Comparison of ENCODE assay signal across 10 mouse cellular contexts in genomic region chr9:115604450-115604849, GRCm38 (mm10).
A peak's percentile ranks its signal among the peaks of the same experiment; 100 is the strongest.
DNase-seq lines count a peak whose midpoint lies in the region; ATAC-seq and TF ChIP-seq lines count a peak whose summit lies in the region.
"Had no signal": no experiment of that assay in that cellular context is flagged by ENCODE, and none has a peak within 500 bp of the region (broad histone marks: within the 10 kb centered on the region; RNA-seq: fewer than 3 reads in every experiment).

No protein-coding gene starts in this region.

- H3K9ac ChIP-seq in neural tube, embryonic 14.5 days (replicated peaks; ENCODE audit: low read depth, low read length) = no peak overlapping the region
- no peak overlapping the region for H3K9ac ChIP-seq in kidney, embryonic 15.5 days
- H3K9ac ChIP-seq: lung, embryonic 14.5 days had no signal

- 0 out of 2 replicates have a peak, but pooled peaks have one; percentile 38 for ATAC-seq in frontal cortex, adult (ENCODE audit: low TSS enrichment)
- peak; percentile 95 for ATAC-seq in neural tube, embryonic 14.5 days (ENCODE audit: low read depth)
- no peak for ATAC-seq in kidney, embryonic 15.5 days (replicated peaks; ENCODE audit: low FRiP score)
- no peak for ATAC-seq in monocyte, adult 5-6 weeks (replicated peaks; ENCODE audit: insufficient number of reproducible peaks, low FRiP score, low TSS enrichment, poor library complexity, severe bottlenecking)

- H3K4me1 ChIP-seq in cerebellum, adult 2 months (ENCODE audit: control insufficient read depth, insufficient read depth, low read length) = no peaks in the 10 kb centered on the region
- 0 out of 2 replicates have a peak, but pooled peaks cover 3% of the 10 kb centered on the region for H3K4me1 ChIP-seq in neural tube, embryonic 14.5 days (ENCODE audit: control insufficient read depth, insufficient read depth, low read length)
- peaks cover 7% of the 10 kb centered on the region for H3K4me1 ChIP-seq in kidney, embryonic 15.5 days

- H3K27ac ChIP-seq in cerebellum, adult 2 months (ENCODE audit: insufficient read depth, low read length) = no peak overlapping the region
- H3K27ac ChIP-seq in neural tube, embryonic 14.5 days (ENCODE audit: low read depth, low read length) = peak overlapping the region; percentile 57; the same call in 1 of the 2 replicates
- no peak overlapping the region for H3K27ac ChIP-seq in kidney, embryonic 15.5 days

- 49% methylated on average over 3 of the region's 3 CpGs for WGBS in cerebellum, adult 2 months
- 48% methylated on average over 3 of the region's 3 CpGs for WGBS in neural tube, embryonic 14.5 days
- 80% methylated on average over 3 of the region's 3 CpGs for WGBS in kidney, embryonic 15.5 days

- peak; percentile 26 to 50 for DNase-seq in cerebellum, adult 2 months
- peak; percentile 34 for DNase-seq in left cerebral cortex, adult 11 months (ENCODE audit: low spot score)
- DNase-seq in liver = no peak
- no peak for DNase-seq in heart, adult 18-20 months
- DNase-seq: kidney, adult 2 months; lung, embryonic 14.5 days had no signal

- no peak for TF ChIP-seq POLR2A in cerebellum, adult 2 months (IDR thresholded peaks at IDR 0.05; ENCODE audit: borderline replicate concordance, insufficient read depth, low read length)

- TF ChIP-seq CTCF in cerebellum, adult 2 months (IDR thresholded peaks at IDR 0.05; ENCODE audit: borderline replicate concordance, insufficient read depth, low read depth, low read length) = no peak

- H3K9me3 ChIP-seq in neural tube, embryonic 14.5 days (ENCODE audit: control insufficient read depth, low read length) = no peaks in the 10 kb centered on the region
- no peaks in the 10 kb centered on the region for H3K9me3 ChIP-seq in kidney, embryonic 15.5 days (replicated peaks)

- no peak overlapping the region for H3K4me2 ChIP-seq in neural tube, embryonic 14.5 days (ENCODE audit: low read depth, low read length)
- no peak overlapping the region for H3K4me2 ChIP-seq in kidney, embryonic 15.5 days
- H3K4me2 ChIP-seq: lung, embryonic 14.5 days had no signal

- no peaks in the 10 kb centered on the region for H3K27me3 ChIP-seq in cerebellum, adult 2 months (ENCODE audit: control insufficient read depth, insufficient read depth, low read length)
- no peaks in the 10 kb centered on the region for H3K27me3 ChIP-seq in neural tube, embryonic 14.5 days (ENCODE audit: control insufficient read depth, insufficient read depth, low read length)
- no peaks in the 10 kb centered on the region for H3K27me3 ChIP-seq in kidney, embryonic 15.5 days

- no peak overlapping the region for H3K4me3 ChIP-seq in cerebellum, adult 2 months (replicated peaks; ENCODE audit: insufficient read depth, low read depth, low read length)
- no peak overlapping the region for H3K4me3 ChIP-seq in neural tube, embryonic 14.5 days (ENCODE audit: low read depth, low read length)
- H3K4me3 ChIP-seq in kidney, embryonic 15.5 days (replicated peaks) = no peak overlapping the region

- H3K36me3 ChIP-seq in neural tube, embryonic 14.5 days (ENCODE audit: control insufficient read depth, insufficient read depth, low read length) = no peaks in the 10 kb centered on the region
- H3K36me3 ChIP-seq in kidney, embryonic 15.5 days = no peaks in the 10 kb centered on the region

Comparison
In these comparisons a context has a peak if more than half of its experiments do, and no peak if none do; other contexts are left out.
1. DNase-seq: peak in cerebellum, adult 2 months (2 of 2) and left cerebral cortex, adult 11 months (single experiment); none in liver (single experiment) and heart, adult 18-20 months (0 of 2).
2. ATAC-seq: peak in frontal cortex, adult (single experiment) and neural tube, embryonic 14.5 days (single experiment); none in kidney, embryonic 15.5 days (single experiment) and monocyte, adult 5-6 weeks (single experiment).